Mouse (Mus musculus): ENCODE data around the gene Ttc24. TPM values are rescaled to one million over a fixed set of nuclear protein-coding genes. Genes with fewer than 3 reads are reported as not detected.

The Ttc24 gene
- polyA plus RNA-seq, 1 experiment from 2014 or later: not detected

DNA sequence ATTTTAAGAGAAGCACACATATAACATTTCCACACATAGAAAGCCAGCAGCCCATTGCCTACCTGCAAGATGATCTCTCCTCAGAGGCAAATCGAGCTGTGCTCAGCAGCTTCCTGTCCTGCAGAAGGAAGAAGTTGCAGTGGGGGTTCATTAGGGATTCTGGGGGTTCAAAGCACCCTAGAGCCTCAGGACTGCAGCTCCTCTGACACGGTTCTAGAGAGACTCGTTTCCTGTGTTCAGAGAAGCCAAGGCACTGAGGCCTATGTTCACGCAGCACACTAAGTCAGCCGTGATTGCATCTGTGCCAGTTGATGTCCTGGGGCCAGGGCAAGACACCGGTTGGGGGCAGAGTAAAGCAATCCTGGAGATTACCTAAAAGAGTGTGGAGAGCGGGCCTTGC lies 51.3 kb downstream of the Ttc24 start:
- H3K27me3 ChIP-seq (ENCODE audit: low read depth, poor library complexity, severe bottlenecking): peaks cover 80% of the 10 kb centered on the region
- no peaks in the 10 kb centered on the region for H3K36me3 ChIP-seq
- peaks cover 6% of the 10 kb centered on the region for H3K9me3 ChIP-seq (replicated peaks)
- WGBS: 67% methylated on average over 7 of the region's 7 CpGs
- DNase-seq (ENCODE audit: low spot score): no peak
- no peak overlapping the region for H3K27ac ChIP-seq (replicated peaks)
- H3K4me1 ChIP-seq: peaks cover 33% of the 10 kb centered on the region
- H3K4me3 ChIP-seq: no peak overlapping the region

GRCm38 (mm10) chr3:88023192-88024074 lies 54.7 kb downstream of the Ttc24 start:
- Histone ChIP-seq H3K27ac (replicated peaks) (no peak overlapping the region), H3K27me3 (ENCODE audit: low read depth, poor library complexity, severe bottlenecking) (peaks cover 83% of the 10 kb centered on the region), H3K36me3 (no peaks in the 10 kb centered on the region), H3K4me1 (peaks cover 22% of the 10 kb centered on the region), H3K9me3 (replicated peaks) (peaks cover 6% of the 10 kb centered on the region), H3K4me3 (peak overlapping the region; percentile 65)
- under 1% methylated on average over 81 of the region's 81 CpGs for WGBS
- peak; percentile 46 for DNase-seq (ENCODE audit: low spot score)

- Histone ChIP-seq H3K4me1 (peaks cover 22% of the 10 kb centered on the region), H3K9me3 (replicated peaks) (no peaks in the 10 kb centered on the region), H3K36me3 (no peaks in the 10 kb centered on the region), H3K27me3 (ENCODE audit: low read depth, poor library complexity, severe bottlenecking) (peaks cover 86% of the 10 kb centered on the region), H3K27ac (replicated peaks) (no peak overlapping the region), H3K4me3 (peak overlapping the region; percentile 65)
- WGBS: under 1% methylated on average over 66 of the region's 66 CpGs
- peak; percentile 95 for DNase-seq (ENCODE audit: low spot score)
Measured at GRCm38 (mm10) chr3:88022322-88023191, 55.5 kb downstream of the Ttc24 start.

Other genes starting within 250 kb of the Ttc24 start
- 0.06 and 0.11 TPM in 2 replicates for gene Sh2d2a, start 231.5 kb downstream of the Ttc24 start, polyA plus RNA-seq (2016; fragmentation: Nextera tagmentation; extraction: Ambion mirVana)
- gene Prcc, start 192.7 kb downstream of the Ttc24 start, polyA plus RNA-seq (2016; fragmentation: Nextera tagmentation; extraction: Ambion mirVana): 18.6 and 19.1 TPM in 2 replicates
- 176 and 213 TPM in 2 replicates for gene Hdgf, start 172.0 kb downstream of the Ttc24 start, polyA plus RNA-seq (2016; fragmentation: Nextera tagmentation; extraction: Ambion mirVana)
- gene Mrpl24, start 158.8 kb downstream of the Ttc24 start, polyA plus RNA-seq (2016; fragmentation: Nextera tagmentation; extraction: Ambion mirVana): 78.3 and 81.6 TPM in 2 replicates
- 81.6 and 81.9 TPM in 2 replicates for gene Isg20l2, start 148.0 kb downstream of the Ttc24 start, polyA plus RNA-seq (2016; fragmentation: Nextera tagmentation; extraction: Ambion mirVana)
- gene Rrnad1, start 147.6 kb downstream of the Ttc24 start, polyA plus RNA-seq (2016; fragmentation: Nextera tagmentation; extraction: Ambion mirVana): 18.6 and 21.6 TPM in 2 replicates
- 562 and 684 TPM in 2 replicates for gene Crabp2, start 129.6 kb downstream of the Ttc24 start, polyA plus RNA-seq (2016; fragmentation: Nextera tagmentation; extraction: Ambion mirVana)
- gene Nes, start 107.2 kb downstream of the Ttc24 start, polyA plus RNA-seq (2016; fragmentation: Nextera tagmentation; extraction: Ambion mirVana): 125 and 158 TPM in 2 replicates
- 0.41 and 0.86 TPM in 2 replicates for gene Bcan, start 78.1 kb downstream of the Ttc24 start, polyA plus RNA-seq (2016; fragmentation: Nextera tagmentation; extraction: Ambion mirVana)
- 0.10 TPM in 1 of 2 replicates, not detected in the other for gene Hapln2, start 50.7 kb downstream of the Ttc24 start, polyA plus RNA-seq (2016; fragmentation: Nextera tagmentation; extraction: Ambion mirVana)
- gene Gpatch4, start 35.2 kb downstream of the Ttc24 start, polyA plus RNA-seq (2016; fragmentation: Nextera tagmentation; extraction: Ambion mirVana): 41.7 and 47.0 TPM in 2 replicates
- gene Naxe, start 19.8 kb downstream of the Ttc24 start, polyA plus RNA-seq (2016; fragmentation: Nextera tagmentation; extraction: Ambion mirVana): 126 and 138 TPM in 2 replicates
- gene Iqgap3, start 3.7 kb upstream of the Ttc24 start, polyA plus RNA-seq (2016; fragmentation: Nextera tagmentation; extraction: Ambion mirVana): 22.6 and 24.6 TPM in 2 replicates
- gene Mef2d, start 64.1 kb upstream of the Ttc24 start, polyA plus RNA-seq (2016; fragmentation: Nextera tagmentation; extraction: Ambion mirVana): 8.2 and 11.0 TPM in 2 replicates
- not detected in 2 replicates for gene Rhbg, start 176.4 kb upstream of the Ttc24 start, polyA plus RNA-seq (2016; fragmentation: Nextera tagmentation; extraction: Ambion mirVana)
- gene Gm38392, start 208.9 kb upstream of the Ttc24 start, polyA plus RNA-seq (2016; fragmentation: Nextera tagmentation; extraction: Ambion mirVana): 0.14 TPM in 1 of 2 replicates, not detected in the other
- 11.4 and 14.1 TPM in 2 replicates for gene Tsacc, start 218.7 kb upstream of the Ttc24 start, polyA plus RNA-seq (2016; fragmentation: Nextera tagmentation; extraction: Ambion mirVana)
- 780 and 865 TPM in 2 replicates for gene Cct3, start 218.8 kb upstream of the Ttc24 start, polyA plus RNA-seq (2016; fragmentation: Nextera tagmentation; extraction: Ambion mirVana)
- 136 and 142 TPM in 2 replicates for gene Glmp, start 246.7 kb upstream of the Ttc24 start, polyA plus RNA-seq (2016; fragmentation: Nextera tagmentation; extraction: Ambion mirVana)